Mouse (Mus musculus) midbrain, embryonic 16.5 days (tissue): ENCODE measurements around the gene Arl4c. TPM values are rescaled to one million over a fixed set of nuclear protein-coding genes. Genes with fewer than 3 reads are reported as not detected.

ENCODE experiments used
- ATAC-seq: fragments of 200-750 bp; cut with Nextera tagmentation; 2 replicates; pipeline ENCODE4 v1.8.0; 2017; ENCODE audit warnings: moderate TSS enrichment
- H3K27ac ChIP-seq: fragments of 300-500 bp; sonication (generic); 2 replicates; pipeline ENCODE4 v1.5.1; 2014; ENCODE audit warnings: mild to moderate bottlenecking, low read length, mixed read lengths
- H3K27me3 ChIP-seq: fragments of 300-500 bp; sonication (generic); 2 replicates; pipeline ENCODE4 v1.6.1; 2014; ENCODE audit warnings: low read depth, low read length, mixed read lengths; ENCODE audit not compliant: control insufficient read depth, insufficient read depth
- H3K36me3 ChIP-seq: fragments of 300-500 bp; sonication (generic); 2 replicates; pipeline ENCODE4 v1.6.1; 2014; ENCODE audit warnings: mild to moderate bottlenecking, low read length, moderate library complexity, mixed read lengths; ENCODE audit not compliant: control insufficient read depth, insufficient read depth
- H3K4me1 ChIP-seq: fragments of 300-500 bp; sonication (generic); 2 replicates; pipeline ENCODE4 v1.6.1; 2014; ENCODE audit warnings: mild to moderate bottlenecking, low read length, mixed read lengths; ENCODE audit not compliant: control insufficient read depth, insufficient read depth
- H3K4me2 ChIP-seq: fragments of 300-500 bp; sonication (generic); 2 replicates; pipeline ENCODE4 v1.6.1; 2014; ENCODE audit warnings: mild to moderate bottlenecking, low read length, mixed read lengths
- H3K4me3 ChIP-seq: fragments of 300-500 bp; sonication (generic); 2 replicates; pipeline ENCODE4 v1.5.1; 2014; ENCODE audit warnings: low read depth, mild to moderate bottlenecking, low read length, moderate library complexity, mixed read lengths
- H3K9ac ChIP-seq: fragments of 300-500 bp; sonication (generic); 2 replicates; pipeline ENCODE4 v1.6.1; 2014; ENCODE audit warnings: low read depth, low read length, mixed read lengths
- H3K9me3 ChIP-seq: fragments of 300-500 bp; sonication (generic); replicated peaks from 2 replicates; pipeline ENCODE4 v1.6.1; 2014; ENCODE audit warnings: mild to moderate bottlenecking, low read length, mixed read lengths; ENCODE audit not compliant: control insufficient read depth, poor library complexity, severe bottlenecking
- whole genome bisulfite sequencing: fragments of 180-500 bp; shearing (Covaris S2); extraction: QIAGEN DNeasy Blood & Tissue Kit; methylation state at CpG from one replicate; pipeline ENCODE4 v1.1.7; 2014; 5-methylcytosine and 5-hydroxymethylcytosine counted together
- polyA plus RNA-seq: library from polyadenylated mRNA; unstranded; fragments of >200 nt; fragmentation: Nextera tagmentation; extraction: Ambion mirVana; gene quantifications from 2 replicates; pipeline ENCODE4 v1.2.1, GENCODE M21; 2015

The Arl4c gene
- 54.6 and 55.0 TPM in 2 replicates for polyA plus RNA-seq

- Histone ChIP-seq H3K36me3 (0 out of 2 replicates have a peak, but pooled peaks cover 6% of the 10 kb centered on the region), H3K27ac (peak within 1 kb of the TSS; percentile 99), H3K9ac (peak within 1 kb of the TSS; percentile 99), H3K27me3 (no peaks in the 10 kb centered on the region), H3K4me2 (peak within 1 kb of the TSS; percentile 85), H3K4me3 (peak within 1 kb of the TSS; percentile 89), H3K9me3 (no peaks in the 10 kb centered on the region), H3K4me1 (peaks cover 24% of the 10 kb centered on the region)
- WGBS: under 1% methylated on average over 83 of the region's 91 CpGs
- peak; percentile 85 for ATAC-seq
These were observed at the start of gene Arl4c for GRCm38 (mm10) chr1:88701870-88702661. Gene Arl4c, minus strand, starts transcription at chr1:88702221.

GRCm38 (mm10) chr1:88751332-88751731 lies 49.3 kb upstream of the Arl4c start:
- Histone ChIP-seq H3K9me3 (no peaks in the 10 kb centered on the region), H3K27ac (no peak overlapping the region), H3K36me3 (no peaks in the 10 kb centered on the region), H3K9ac (no peak overlapping the region), H3K4me1 (no peaks in the 10 kb centered on the region), H3K4me3 (no peak overlapping the region), H3K4me2 (no peak overlapping the region), H3K27me3 (no peaks in the 10 kb centered on the region)
- WGBS: 73% methylated on average over 6 of the region's 6 CpGs
- no peak for ATAC-seq

GRCm38 (mm10) chr1:88750576-88750975 lies 48.6 kb upstream of the Arl4c start:
- Histone ChIP-seq H3K36me3 (no peaks in the 10 kb centered on the region), H3K4me3 (no peak overlapping the region), H3K9ac (no peak overlapping the region), H3K9me3 (no peaks in the 10 kb centered on the region), H3K27ac (no peak overlapping the region), H3K27me3 (no peaks in the 10 kb centered on the region), H3K4me2 (no peak overlapping the region), H3K4me1 (no peaks in the 10 kb centered on the region)
- no peak for ATAC-seq
- 82% methylated on average over 7 of the region's 7 CpGs for WGBS

- no peak for ATAC-seq
- H3K4me2 ChIP-seq: no peak overlapping the region
- no peak overlapping the region for H3K9ac ChIP-seq
- no peak overlapping the region for H3K27ac ChIP-seq
- WGBS: 90% methylated on average over 3 of the region's 3 CpGs
- no peaks in the 10 kb centered on the region for H3K36me3 ChIP-seq
- no peaks in the 10 kb centered on the region for H3K4me1 ChIP-seq
- H3K4me3 ChIP-seq: no peak overlapping the region
- no peaks in the 10 kb centered on the region for H3K27me3 ChIP-seq
- H3K9me3 ChIP-seq: no peaks in the 10 kb centered on the region
These were observed 48.1 kb upstream of the Arl4c start for GRCm38 (mm10) chr1:88750126-88750525.

- H3K4me3 ChIP-seq: no peak overlapping the region
- H3K36me3 ChIP-seq: no peaks in the 10 kb centered on the region
- no peak for ATAC-seq
- no peak overlapping the region for H3K4me2 ChIP-seq
- no peak overlapping the region for H3K27ac ChIP-seq
- H3K9ac ChIP-seq: no peak overlapping the region
- 76% methylated on average over 8 of the region's 8 CpGs for WGBS
- H3K4me1 ChIP-seq: no peaks in the 10 kb centered on the region
- H3K27me3 ChIP-seq: no peaks in the 10 kb centered on the region
- no peaks in the 10 kb centered on the region for H3K9me3 ChIP-seq
These were observed 47.1 kb upstream of the Arl4c start for GRCm38 (mm10) chr1:88749106-88749505.

- H3K4me3 ChIP-seq: no peak overlapping the region
- H3K4me2 ChIP-seq: no peak overlapping the region
- no peaks in the 10 kb centered on the region for H3K4me1 ChIP-seq
- H3K9ac ChIP-seq: no peak overlapping the region
- H3K36me3 ChIP-seq: no peaks in the 10 kb centered on the region
- no peaks in the 10 kb centered on the region for H3K27me3 ChIP-seq
- H3K27ac ChIP-seq: no peak overlapping the region
- ATAC-seq: peak; percentile 76
- 6% methylated on average over 8 of the region's 8 CpGs for WGBS
- no peaks in the 10 kb centered on the region for H3K9me3 ChIP-seq
These were observed 43.2 kb upstream of the Arl4c start for GRCm38 (mm10) chr1:88745256-88745655.

- H3K9me3 ChIP-seq: no peaks in the 10 kb centered on the region
- H3K27ac ChIP-seq: no peak overlapping the region
- no peak overlapping the region for H3K9ac ChIP-seq
- no peak overlapping the region for H3K4me2 ChIP-seq
- ATAC-seq: no peak
- H3K27me3 ChIP-seq: no peaks in the 10 kb centered on the region
- H3K4me1 ChIP-seq: no peaks in the 10 kb centered on the region
- H3K36me3 ChIP-seq: no peaks in the 10 kb centered on the region
- no peak overlapping the region for H3K4me3 ChIP-seq
- 75% methylated on average over 8 of the region's 8 CpGs for WGBS
These were observed 42.2 kb upstream of the Arl4c start for GRCm38 (mm10) chr1:88744261-88744660.

GRCm38 (mm10) chr1:88742372-88742771 lies 40.4 kb upstream of the Arl4c start:
- ATAC-seq: no peak

GRCm38 (mm10) chr1:88739546-88739945 lies 37.5 kb upstream of the Arl4c start:
- H3K9ac ChIP-seq: no peak overlapping the region
- no peak overlapping the region for H3K4me2 ChIP-seq
- H3K4me1 ChIP-seq: no peaks in the 10 kb centered on the region
- no peak overlapping the region for H3K4me3 ChIP-seq
- ATAC-seq: no peak
- 86% methylated on average over 4 of the region's 4 CpGs for WGBS
- H3K27me3 ChIP-seq: no peaks in the 10 kb centered on the region
- no peak overlapping the region for H3K27ac ChIP-seq
- H3K9me3 ChIP-seq: no peaks in the 10 kb centered on the region
- no peaks in the 10 kb centered on the region for H3K36me3 ChIP-seq

More at GRCm38 (mm10) chr1:88742372-88742771, 40.4 kb upstream of the Arl4c start:
- Histone ChIP-seq H3K4me1 (no peaks in the 10 kb centered on the region), H3K27me3 (no peaks in the 10 kb centered on the region), H3K4me2 (no peak overlapping the region), H3K36me3 (no peaks in the 10 kb centered on the region), H3K4me3 (no peak overlapping the region), H3K27ac (no peak overlapping the region), H3K9me3 (no peaks in the 10 kb centered on the region), H3K9ac (no peak overlapping the region)
- 44% methylated on average over 7 of the region's 7 CpGs for WGBS
